Mouse (Mus musculus) intestine, embryonic 15.5 days (tissue): Measurements from ENCODE around the gene Spag7. TPM values are rescaled to one million over a fixed set of nuclear protein-coding genes. Genes with fewer than 3 reads are reported as not detected.

Experiments
- ATAC-seq: fragments of 200-750 bp; cut with Nextera tagmentation; 2 replicates; pipeline ENCODE4 v1.8.0; 2017; ENCODE audit warnings: moderate TSS enrichment, moderate library complexity
- H3K27ac ChIP-seq: fragments of 300-500 bp; sonication (generic); 2 replicates; pipeline ENCODE4 v1.5.1; 2015; ENCODE audit warnings: mild to moderate bottlenecking, inconsistent platforms
- H3K27me3 ChIP-seq: fragments of 300-500 bp; sonication (generic); replicated peaks from 2 replicates; pipeline ENCODE4 v1.6.1; 2015; ENCODE audit warnings: inconsistent platforms
- H3K36me3 ChIP-seq: fragments of 300-500 bp; sonication (generic); 2 replicates; pipeline ENCODE4 v1.6.1; 2015; ENCODE audit warnings: inconsistent platforms
- H3K4me1 ChIP-seq: fragments of 300-500 bp; sonication (generic); replicated peaks from 2 replicates; pipeline ENCODE4 v1.6.1; 2015; ENCODE audit warnings: inconsistent platforms
- H3K4me2 ChIP-seq: fragments of 300-500 bp; sonication (generic); replicated peaks from 2 replicates; pipeline ENCODE4 v1.6.1; 2015; ENCODE audit warnings: mild to moderate bottlenecking, inconsistent platforms
- H3K4me3 ChIP-seq: fragments of 300-500 bp; sonication (generic); replicated peaks from 2 replicates; pipeline ENCODE4 v1.5.1; 2015; ENCODE audit warnings: inconsistent platforms
- H3K9ac ChIP-seq: fragments of 300-500 bp; sonication (generic); 2 replicates; pipeline ENCODE4 v1.6.1; 2015; ENCODE audit warnings: inconsistent platforms
- H3K9me3 ChIP-seq: fragments of 300-500 bp; sonication (generic); 2 replicates; pipeline ENCODE4 v1.6.1; 2016; ENCODE audit warnings: inconsistent platforms
- WGBS: fragments of 180-500 bp; shearing (Covaris S2); methylation state at CpG from one replicate; pipeline ENCODE4 v1.1.7; 2015; 5-methylcytosine and 5-hydroxymethylcytosine counted together
- polyA plus RNA-seq: library from polyadenylated mRNA; unstranded; fragments of >200 nt; fragmentation: Nextera tagmentation; extraction: Ambion mirVana; gene quantifications from 2 replicates; pipeline ENCODE4 v1.2.1, GENCODE M21; 2015

Spag7 gene
- polyA plus RNA-seq, 1 experiment from 2014 or later: 132 TPM

DNA sequence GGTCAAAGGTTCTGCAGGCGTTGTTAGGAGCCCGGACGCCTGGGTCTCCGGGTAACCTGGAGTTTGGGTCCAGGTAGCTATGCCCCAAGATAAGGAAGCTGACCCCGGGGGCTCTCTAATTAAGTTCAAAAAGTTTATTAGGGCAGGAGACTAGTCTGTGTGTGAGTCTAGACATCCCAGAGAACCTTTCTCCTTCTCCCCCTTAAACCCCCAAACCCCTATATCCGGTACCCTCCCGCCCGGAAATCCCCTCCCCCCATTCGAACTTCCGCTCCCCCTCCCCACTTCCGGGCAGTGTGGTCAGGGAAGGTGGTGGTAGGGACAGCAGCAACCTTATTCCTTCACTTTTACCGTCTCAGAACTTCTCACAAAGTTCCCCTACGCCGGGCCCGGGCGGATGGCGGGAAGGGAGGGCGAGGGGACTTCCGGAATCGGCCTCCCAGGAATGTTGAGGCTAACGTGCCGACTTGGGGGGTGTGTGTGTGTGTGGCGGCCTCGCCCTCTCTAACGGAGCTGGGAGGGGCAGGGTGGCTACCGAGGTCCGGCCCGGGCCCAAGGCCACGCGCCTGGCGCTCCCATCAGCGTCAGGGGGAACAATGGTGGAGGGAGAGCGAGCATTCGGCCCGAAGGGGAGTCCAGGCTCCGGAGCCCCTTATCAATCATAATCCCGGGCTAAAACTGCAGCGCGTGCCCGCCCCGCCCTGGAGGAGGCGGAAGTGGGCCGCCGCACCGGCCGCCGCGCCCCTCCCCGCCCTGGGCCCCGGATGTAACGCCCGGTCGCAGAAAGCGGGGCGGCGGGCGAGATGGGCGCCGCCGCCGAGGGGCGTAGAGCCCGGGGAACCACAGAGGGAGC is 15.6 kb downstream of the Spag7 start:
- H3K4me3 ChIP-seq: peak overlapping the region; percentile 99
- H3K4me2 ChIP-seq: peak overlapping the region; percentile 87
- peak overlapping the region; percentile 98 for H3K9ac ChIP-seq
- under 1% methylated on average over 54 of the region's 63 CpGs for WGBS
- peak; percentile 56 for ATAC-seq
- peaks cover 61% of the 10 kb centered on the region for H3K4me1 ChIP-seq
- no peaks in the 10 kb centered on the region for H3K9me3 ChIP-seq
- H3K27ac ChIP-seq: peak overlapping the region; percentile 99
- H3K36me3 ChIP-seq: peaks cover 29% of the 10 kb centered on the region
- no peaks in the 10 kb centered on the region for H3K27me3 ChIP-seq

DNA sequence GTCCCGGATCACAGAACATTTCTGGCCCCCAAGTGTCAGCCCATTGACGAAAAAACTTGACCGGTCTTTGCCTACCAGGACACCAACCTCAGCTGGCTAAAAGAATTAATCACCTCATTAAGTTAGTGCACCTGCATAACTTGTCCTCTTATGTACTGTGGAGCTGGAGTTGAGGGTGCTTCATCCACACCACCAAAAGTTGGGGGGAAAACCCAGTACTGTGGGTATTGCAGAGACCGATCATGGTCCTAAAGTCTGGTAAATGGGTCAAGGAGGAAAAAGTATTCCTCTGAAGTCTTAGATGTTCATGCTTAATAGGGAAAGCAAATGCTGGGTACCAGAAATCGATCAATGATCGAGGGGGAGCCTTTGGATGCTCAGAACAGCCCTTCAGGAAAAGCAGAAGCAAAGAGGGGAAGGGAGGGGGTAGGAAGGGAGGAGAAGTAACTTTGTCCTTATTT is 16.3 kb downstream of the Spag7 start:
- Histone ChIP-seq H3K9me3 (no peaks in the 10 kb centered on the region), H3K4me1 (peaks cover 58% of the 10 kb centered on the region), H3K4me2 (peak overlapping the region; percentile 87), H3K9ac (peak overlapping the region; percentile 98), H3K27me3 (no peaks in the 10 kb centered on the region), H3K36me3 (peaks cover 29% of the 10 kb centered on the region), H3K4me3 (peak overlapping the region; percentile 99), H3K27ac (peak overlapping the region; percentile 99)
- 36% methylated on average over 6 of the region's 6 CpGs for WGBS
- no peak for ATAC-seq

DNA sequence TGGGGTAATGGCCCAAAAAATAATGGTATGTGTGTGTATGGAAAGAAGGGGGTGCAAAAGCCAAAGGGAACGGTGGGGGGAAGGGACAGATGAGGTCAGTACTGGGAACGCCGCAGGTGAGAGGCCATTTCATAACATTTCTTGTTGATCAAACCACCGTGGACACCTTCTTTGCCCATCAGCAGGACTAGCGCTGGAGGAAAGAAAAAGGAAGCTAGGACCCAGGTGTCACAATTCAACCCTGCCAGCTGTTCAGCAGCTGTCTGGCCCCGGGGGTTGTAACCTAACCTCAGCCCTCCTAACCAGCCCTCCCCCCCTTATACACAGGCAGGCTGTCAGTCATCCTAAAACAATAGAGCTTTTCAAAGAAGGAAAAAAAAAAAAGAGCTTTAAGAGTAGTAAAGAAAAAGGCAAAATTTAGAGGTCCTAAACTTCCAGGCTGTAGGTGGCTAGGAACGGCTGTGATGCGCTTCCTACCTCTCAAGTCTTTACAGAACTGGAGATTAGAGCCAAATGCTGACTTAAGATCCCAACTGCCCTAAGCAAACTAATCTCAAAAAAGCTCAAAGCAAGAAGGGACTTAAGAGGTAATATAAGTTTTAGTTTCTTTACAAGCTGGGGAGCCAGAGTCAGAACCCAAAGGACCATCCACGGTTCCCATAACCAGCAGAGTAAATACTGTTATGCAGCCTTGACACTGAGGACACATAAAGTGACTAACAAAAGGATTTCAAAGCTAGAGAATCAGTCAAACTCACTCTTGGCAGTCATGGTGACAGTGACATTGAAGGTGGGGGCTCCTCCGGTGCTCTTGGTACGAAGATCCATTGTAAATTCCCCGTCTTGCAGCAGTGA is 17.0 kb downstream of the Spag7 start:
- Histone ChIP-seq H3K4me2 (peak overlapping the region; percentile 87), H3K27me3 (no peaks in the 10 kb centered on the region), H3K4me1 (peaks cover 52% of the 10 kb centered on the region), H3K27ac (peak overlapping the region; percentile 99), H3K9me3 (no peaks in the 10 kb centered on the region), H3K4me3 (peak overlapping the region; percentile 99), H3K9ac (peak overlapping the region; percentile 98), H3K36me3 (peaks cover 29% of the 10 kb centered on the region)
- no peak for ATAC-seq
- WGBS: 44% methylated on average over 12 of the region's 12 CpGs

DNA sequence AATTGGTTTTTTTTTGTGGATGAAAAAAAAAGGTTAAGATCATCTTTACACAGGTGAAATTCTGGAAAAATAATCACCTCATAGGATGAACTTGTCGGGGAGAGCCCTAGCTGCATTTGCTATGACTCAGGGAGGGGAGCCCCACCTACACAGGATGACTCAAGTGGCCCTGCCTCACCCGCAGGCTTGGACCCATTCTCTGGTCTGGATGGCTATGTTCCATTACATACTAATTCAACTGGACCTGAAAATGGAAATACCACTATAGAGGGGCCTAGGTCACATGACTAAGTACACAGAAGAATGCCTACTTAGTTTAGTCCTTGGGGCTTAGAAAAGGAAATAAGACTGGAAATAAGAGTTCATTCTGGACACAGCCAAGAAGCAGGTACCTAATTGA is 17.8 kb downstream of the Spag7 start:
- Histone ChIP-seq H3K4me2 (peak overlapping the region; percentile 87), H3K27ac (no peak overlapping the region), H3K27me3 (no peaks in the 10 kb centered on the region), H3K4me3 (peak overlapping the region; percentile 12; the same call in 1 of the 2 replicates), H3K9ac (peak overlapping the region; percentile 18; the same call in 1 of the 2 replicates), H3K4me1 (peaks cover 43% of the 10 kb centered on the region), H3K9me3 (no peaks in the 10 kb centered on the region), H3K36me3 (peaks cover 29% of the 10 kb centered on the region)
- WGBS: 61% methylated on average over 2 of the region's 2 CpGs
- no peak for ATAC-seq

DNA sequence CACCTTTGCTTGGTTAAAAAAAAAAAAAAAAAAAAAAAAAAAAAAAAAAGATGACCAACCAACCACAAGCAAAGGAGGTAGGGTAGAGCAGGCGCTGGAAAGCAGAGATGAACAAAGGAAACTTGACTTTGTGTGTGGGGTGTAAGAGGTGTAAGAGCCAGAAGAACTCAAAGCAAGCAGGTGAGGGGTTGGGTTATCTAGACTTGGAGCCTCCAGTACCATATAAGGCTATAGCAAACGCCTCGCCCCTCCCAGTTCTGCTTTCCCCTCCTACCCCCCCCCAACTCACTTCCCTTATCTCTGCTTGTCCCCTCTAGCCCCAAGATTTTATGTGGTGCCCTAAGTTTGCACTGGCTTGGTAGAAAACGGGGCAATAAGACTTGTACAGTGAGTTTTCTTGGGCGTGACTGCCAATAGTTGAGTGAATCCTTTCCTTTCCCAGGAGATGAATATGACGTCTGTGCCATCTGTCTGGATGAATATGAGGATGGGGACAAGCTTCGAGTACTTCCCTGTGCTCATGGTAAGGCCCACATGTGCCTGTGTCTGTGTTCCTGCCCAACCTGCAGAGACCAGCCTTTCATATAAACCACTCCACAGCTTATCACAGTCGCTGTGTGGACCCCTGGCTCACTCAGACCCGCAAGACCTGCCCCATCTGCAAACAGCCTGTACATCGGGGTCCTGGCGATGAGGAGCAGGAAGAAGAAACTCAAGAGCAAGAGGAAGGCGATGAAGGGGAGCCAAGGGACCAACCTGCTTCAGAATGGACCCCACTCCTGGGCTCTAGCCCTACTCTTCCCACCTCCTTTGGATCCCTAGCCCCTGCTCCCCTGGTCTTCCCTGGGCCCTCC is 18.7 kb downstream of the Spag7 start:
- Histone ChIP-seq H3K9ac (peak overlapping the region; percentile 18; the same call in 1 of the 2 replicates), H3K27me3 (no peaks in the 10 kb centered on the region), H3K4me3 (peak overlapping the region; percentile 12), H3K9me3 (no peaks in the 10 kb centered on the region), H3K36me3 (peaks cover 29% of the 10 kb centered on the region), H3K4me1 (peaks cover 45% of the 10 kb centered on the region), H3K4me2 (peak overlapping the region; percentile 87), H3K27ac (peak overlapping the region; percentile 68)
- no peak for ATAC-seq
- WGBS: 65% methylated on average over 12 of the region's 12 CpGs

DNA sequence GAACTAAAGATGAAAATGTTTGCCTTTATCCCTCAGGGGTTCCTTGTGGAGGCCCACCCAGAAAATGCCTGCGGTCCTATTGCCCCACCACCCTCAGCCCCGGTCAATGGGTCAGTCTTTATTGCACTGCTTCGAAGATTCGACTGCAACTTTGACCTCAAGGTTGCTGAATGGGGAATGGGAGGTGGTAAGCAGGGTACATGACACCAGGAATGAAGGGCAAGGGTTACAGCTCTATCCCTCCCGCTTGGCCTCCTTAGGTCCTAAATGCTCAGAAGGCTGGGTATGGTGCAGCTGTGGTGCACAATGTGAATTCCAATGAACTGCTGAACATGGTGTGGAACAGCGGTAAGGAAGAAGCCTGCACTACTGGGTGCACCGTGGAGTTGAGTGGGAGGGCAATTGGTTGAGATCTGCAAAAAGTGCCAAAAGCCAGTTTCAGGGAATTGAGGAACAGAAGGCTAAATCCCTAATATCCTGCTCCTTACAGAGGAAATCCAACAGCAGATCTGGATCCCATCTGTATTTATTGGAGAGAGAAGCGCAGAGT is 20.0 kb downstream of the Spag7 start:
- H3K4me2 ChIP-seq: peak overlapping the region; percentile 91
- WGBS: 72% methylated on average over 8 of the region's 8 CpGs

DNA sequence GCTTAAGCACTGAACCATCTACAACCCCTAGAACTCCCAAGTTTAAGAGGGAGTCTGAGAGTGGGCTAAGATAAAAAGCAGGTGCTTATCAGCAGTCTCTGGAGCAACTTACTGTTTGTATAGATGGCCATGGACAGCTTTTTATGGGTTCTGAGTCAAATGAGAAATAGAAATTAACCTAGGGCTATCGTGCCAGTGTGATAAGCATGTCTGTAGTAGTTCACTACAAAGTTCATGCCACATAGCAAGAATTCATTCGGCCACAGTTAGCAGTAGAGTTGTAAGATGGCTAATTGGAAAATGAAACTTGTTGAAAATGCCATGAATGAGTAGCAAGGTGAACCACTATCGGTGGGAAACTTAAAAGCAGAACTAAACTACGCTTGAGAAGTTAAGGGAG is 20.7 kb downstream of the Spag7 start:
- H3K9me3 ChIP-seq: no peaks in the 10 kb centered on the region
- ATAC-seq: no peak

More for the DNA sequence above, 20.0 kb downstream of the Spag7 start:
- H3K9ac ChIP-seq: no peak overlapping the region
- H3K4me1 ChIP-seq: peaks cover 48% of the 10 kb centered on the region
- H3K27ac ChIP-seq: 0 out of 2 replicates have a peak overlapping the region, but pooled peaks have one; percentile 32
- peaks cover 36% of the 10 kb centered on the region for H3K36me3 ChIP-seq
- no peaks in the 10 kb centered on the region for H3K9me3 ChIP-seq
- H3K4me3 ChIP-seq: peak overlapping the region; percentile 10
- ATAC-seq: no peak
- H3K27me3 ChIP-seq: no peaks in the 10 kb centered on the region

DNA sequence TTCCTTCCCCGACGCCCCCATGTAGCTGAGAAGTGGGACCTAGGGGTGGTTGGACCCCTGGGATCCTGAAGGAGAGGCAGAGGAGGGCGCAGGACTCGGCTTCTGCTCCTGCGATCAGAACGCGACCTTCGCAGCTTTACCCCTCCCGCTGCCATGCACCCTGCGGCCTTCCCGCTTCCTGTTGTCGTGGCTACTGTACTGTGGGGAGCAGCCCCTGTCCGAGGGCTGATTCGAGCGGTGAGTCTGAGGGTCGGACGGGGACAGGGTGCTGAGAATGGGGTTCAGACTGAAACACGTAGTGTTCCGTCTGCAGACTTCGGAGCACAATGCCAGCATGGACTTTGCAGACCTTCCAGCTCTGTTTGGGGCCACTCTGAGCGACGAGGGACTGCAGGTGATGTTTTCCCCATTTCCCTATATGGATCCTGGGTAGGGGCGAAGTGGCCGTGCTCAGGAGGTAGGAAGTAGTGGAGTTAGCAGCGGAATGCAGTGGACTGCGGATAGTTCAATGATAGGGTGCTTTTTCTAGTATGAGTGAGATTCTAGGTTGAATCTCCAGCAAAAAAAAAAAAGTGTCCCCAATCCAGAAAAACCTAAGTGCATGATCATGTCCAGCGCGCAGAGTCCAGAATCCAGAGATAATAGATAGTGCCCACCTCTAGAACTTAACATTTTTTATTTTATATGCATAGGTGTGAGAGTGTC is 21.3 kb downstream of the Spag7 start:
- peaks cover 48% of the 10 kb centered on the region for H3K4me1 ChIP-seq
- 2% methylated on average over 28 of the region's 28 CpGs for WGBS
- peak overlapping the region; percentile 96 for H3K27ac ChIP-seq
- no peaks in the 10 kb centered on the region for H3K27me3 ChIP-seq
- peak; percentile 37 for ATAC-seq
- H3K9ac ChIP-seq: peak overlapping the region; percentile 90
- H3K4me2 ChIP-seq: peak overlapping the region; percentile 91
- peaks cover 38% of the 10 kb centered on the region for H3K36me3 ChIP-seq
- peak overlapping the region; percentile 67 for H3K4me3 ChIP-seq
- H3K9me3 ChIP-seq: no peaks in the 10 kb centered on the region

More for the DNA sequence above, 20.7 kb downstream of the Spag7 start:
- Histone ChIP-seq H3K9ac (peak overlapping the region; percentile 90), H3K36me3 (peaks cover 38% of the 10 kb centered on the region), H3K27ac (peak overlapping the region; percentile 96), H3K4me1 (peaks cover 48% of the 10 kb centered on the region), H3K4me2 (peak overlapping the region; percentile 91), H3K27me3 (no peaks in the 10 kb centered on the region), H3K4me3 (peak overlapping the region; percentile 67)
- 63% methylated on average over 4 of the region's 4 CpGs for WGBS

DNA sequence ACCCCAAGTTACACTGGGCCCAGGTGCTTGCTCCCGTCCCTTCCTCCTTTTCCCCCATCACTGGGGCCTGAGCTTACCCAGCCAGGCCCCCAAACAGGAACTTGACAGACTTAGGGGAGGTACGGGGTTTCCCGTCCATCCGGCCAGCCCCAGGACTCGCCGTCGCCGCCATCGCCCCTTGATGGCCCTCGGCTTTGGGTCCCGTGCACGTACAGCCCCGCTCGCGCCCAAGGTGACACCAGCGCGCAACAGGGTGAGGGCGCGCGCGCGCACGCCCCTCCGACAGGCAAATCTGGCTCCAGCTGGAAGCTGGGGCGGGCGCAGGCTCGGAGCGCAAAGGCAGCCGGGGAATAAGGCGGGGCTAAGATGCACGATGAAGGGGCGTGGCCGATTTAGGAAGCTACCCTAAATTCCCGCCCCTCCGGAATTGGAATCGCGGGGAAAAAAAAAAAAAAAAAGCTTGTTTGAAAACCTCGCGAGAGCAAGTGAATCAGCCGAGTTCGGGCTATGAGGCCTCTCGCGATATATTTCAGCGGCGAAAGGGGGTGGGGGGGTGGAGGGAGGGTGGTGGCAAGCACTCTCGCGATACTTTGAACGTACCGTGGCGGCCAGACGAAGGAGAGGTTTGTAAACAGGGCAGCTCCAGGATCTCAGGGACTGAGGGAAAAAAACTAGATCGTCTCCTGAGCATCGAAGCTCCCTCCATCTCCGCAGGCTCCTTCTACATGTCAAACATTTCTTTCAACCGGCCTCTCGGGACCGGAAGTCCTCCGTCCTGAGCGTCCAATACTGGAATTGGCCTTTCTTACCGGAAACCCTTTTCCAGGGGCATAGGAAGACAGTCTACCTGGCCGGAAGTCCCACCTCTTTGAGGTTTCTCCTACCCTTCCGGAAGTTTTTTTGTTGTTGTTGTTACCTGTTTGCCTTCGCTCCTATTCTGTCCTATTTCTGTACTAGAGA is 22.2 kb downstream of the Spag7 start, which contains the start of the genes Rnf167 and Slc25a11:
TSS of gene Rnf167 (plus strand) at position 545 of the 960 bp plus-strand sequence.
TSS of gene Slc25a11 (minus strand) at position 789 of the 960 bp plus-strand sequence.
- Histone ChIP-seq H3K4me2 (peak within 1 kb of the TSS; percentile 91), H3K4me1 (peaks cover 41% of the 10 kb centered on the region), H3K27me3 (no peaks in the 10 kb centered on the region), H3K9ac (peak within 1 kb of the TSS; percentile 90), H3K27ac (peak within 1 kb of the TSS; percentile 96), H3K36me3 (peaks cover 29% of the 10 kb centered on the region), H3K4me3 (peak within 1 kb of the TSS; percentile 67), H3K9me3 (no peaks in the 10 kb centered on the region)
- peak; percentile 91 for ATAC-seq
- WGBS: under 1% methylated on average over 63 of the region's 63 CpGs

DNA sequence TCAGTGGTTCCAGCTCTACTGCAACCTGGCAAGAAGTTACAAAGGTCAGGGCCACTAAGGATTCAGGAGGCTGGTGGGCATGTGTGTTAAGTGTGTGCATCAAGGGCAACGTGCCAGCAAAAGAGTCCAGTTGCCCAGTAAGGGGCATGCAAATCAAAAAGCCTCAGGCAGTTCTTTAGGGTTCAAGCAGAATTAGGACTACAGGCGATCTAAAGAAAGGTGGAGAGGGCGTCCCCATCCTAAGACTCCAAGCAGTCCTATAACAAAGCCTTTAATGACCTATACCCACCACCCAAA is 23.0 kb downstream of the Spag7 start:
- no peaks in the 10 kb centered on the region for H3K27me3 ChIP-seq
- 24% methylated on average over 3 of the region's 3 CpGs for WGBS
- peaks cover 35% of the 10 kb centered on the region for H3K4me1 ChIP-seq

More for the DNA sequence above, 23.0 kb downstream of the Spag7 start:
- peak overlapping the region; percentile 85 for H3K9ac ChIP-seq
- peak overlapping the region; percentile 66 for H3K4me3 ChIP-seq
- peaks cover 24% of the 10 kb centered on the region for H3K36me3 ChIP-seq
- H3K27ac ChIP-seq: peak overlapping the region; percentile 87
- H3K4me2 ChIP-seq: peak overlapping the region; percentile 70
- no peaks in the 10 kb centered on the region for H3K9me3 ChIP-seq
- ATAC-seq: no peak; the same call in 1 of the 2 replicates
